Mouse (Mus musculus) liver, embryonic 13.5 days (tissue): ENCODE measurements at regions not wholly inside any gene's neighbourhood (a gene's known extent, or its start where the extent isn't known, plus 50 kb on each side); places are given as distances from the start of the nearest gene placed in this dataset.

Source experiments
- ATAC-seq: fragments of 200-750 bp; cut with Nextera tagmentation; 2 replicates; pipeline ENCODE4 v1.8.0; 2017; ENCODE audit warnings: low read depth, mild to moderate bottlenecking, moderate number of reproducible peaks, moderate library complexity
- DNase-seq: peaks from one replicate; pipeline ENCODE4 v3.0.0; 2022
- H3K27ac ChIP-seq: fragments of 300-500 bp; sonication (generic); 2 replicates; pipeline ENCODE4 v1.5.1; 2015; ENCODE audit warnings: moderate library complexity, mild to moderate bottlenecking, inconsistent platforms
- H3K27me3 ChIP-seq: fragments of 300-500 bp; sonication (generic); 2 replicates; pipeline ENCODE4 v1.6.1; 2015; ENCODE audit warnings: mild to moderate bottlenecking, inconsistent platforms
- H3K36me3 ChIP-seq: fragments of 300-500 bp; sonication (generic); 2 replicates; pipeline ENCODE4 v1.6.1; 2015; ENCODE audit warnings: mild to moderate bottlenecking, inconsistent platforms
- H3K4me1 ChIP-seq: fragments of 300-500 bp; sonication (generic); replicated peaks from 2 replicates; pipeline ENCODE4 v1.6.1; 2015; ENCODE audit warnings: inconsistent platforms
- H3K4me2 ChIP-seq: fragments of 300-500 bp; sonication (generic); 2 replicates; pipeline ENCODE4 v1.6.1; 2015; ENCODE audit warnings: inconsistent platforms, mild to moderate bottlenecking, moderate library complexity
- H3K4me3 ChIP-seq: fragments of 300-500 bp; sonication (generic); replicated peaks from 2 replicates; pipeline ENCODE4 v1.5.1; 2015; ENCODE audit warnings: mild to moderate bottlenecking, inconsistent platforms
- H3K9ac ChIP-seq: fragments of 300-500 bp; sonication (generic); 2 replicates; pipeline ENCODE4 v1.6.1; 2015; ENCODE audit warnings: mild to moderate bottlenecking, inconsistent platforms
- H3K9me3 ChIP-seq: fragments of 300-500 bp; sonication (generic); replicated peaks from 2 replicates; pipeline ENCODE4 v1.6.1; 2016; ENCODE audit warnings: inconsistent platforms
- WGBS: fragments of 180-500 bp; shearing (Covaris S2); methylation state at CpG from one replicate; pipeline ENCODE4 v1.1.7; 2015; ENCODE audit not compliant: insufficient replicate concordance; 5-methylcytosine and 5-hydroxymethylcytosine counted together

DNA sequence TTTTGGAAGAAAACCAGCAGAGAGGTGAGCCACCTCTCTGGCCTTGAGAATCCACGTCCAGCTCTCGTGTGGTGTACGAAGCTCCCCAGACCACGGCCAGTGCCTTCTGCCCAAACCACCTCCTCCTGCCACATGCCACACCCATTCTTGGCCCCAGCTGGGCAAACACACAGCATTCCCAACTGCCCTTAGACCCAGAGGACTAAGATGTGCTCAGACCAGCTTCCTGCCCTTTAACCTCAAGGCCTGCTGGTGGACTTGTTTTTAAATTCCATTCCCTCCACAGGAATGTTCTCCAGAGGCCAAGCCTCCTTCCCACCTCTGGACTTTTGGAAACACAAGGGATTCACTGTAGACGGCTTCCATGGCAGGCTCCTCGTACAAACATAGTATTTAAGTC is 82.5 kb upstream of the Tle3 start:
- H3K27me3 ChIP-seq, result peaks cover 18% of the 10 kb centered on the region; the same call in 1 of the 2 replicates
- no peaks in the 10 kb centered on the region for H3K36me3 ChIP-seq
- no peak overlapping the region for H3K4me3 ChIP-seq
- no peak overlapping the region for H3K27ac ChIP-seq
- 56% methylated on average over 6 of the region's 6 CpGs for WGBS
- no peaks in the 10 kb centered on the region for H3K4me1 ChIP-seq
- H3K9me3 ChIP-seq, result no peaks in the 10 kb centered on the region
- no peak for DNase-seq
- no peak overlapping the region for H3K9ac ChIP-seq
- no peak for ATAC-seq
- H3K4me2 ChIP-seq, result no peak overlapping the region

DNA sequence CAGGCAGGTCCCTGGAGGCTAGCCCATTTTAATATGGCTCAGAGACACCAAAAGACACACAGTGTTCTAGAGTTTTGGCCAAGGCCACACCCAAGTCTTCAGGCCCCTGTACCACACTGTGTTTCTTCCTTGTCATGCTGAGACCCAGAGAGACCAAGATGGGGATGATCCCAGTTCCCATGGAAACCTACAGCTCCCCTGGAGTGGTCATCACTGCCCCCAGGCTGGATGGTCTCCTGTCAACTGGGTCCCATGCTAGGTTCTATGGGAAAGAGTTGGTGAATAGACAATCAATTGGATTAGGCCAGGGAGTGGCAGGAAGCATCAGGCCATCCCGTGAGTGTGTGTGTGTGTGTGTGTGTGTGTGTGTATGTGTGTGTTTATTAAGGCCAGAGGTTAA is 80.5 kb upstream of the Tle3 start:
- Histone ChIP-seq H3K9ac (no peak overlapping the region), H3K4me2 (no peak overlapping the region), H3K4me1 (0 out of 2 replicates have a peak, but pooled peaks cover under 1% of the 10 kb centered on the region), H3K36me3 (no peaks in the 10 kb centered on the region), H3K27ac (no peak overlapping the region), H3K9me3 (no peaks in the 10 kb centered on the region), H3K27me3 (peaks cover 21% of the 10 kb centered on the region; the same call in 1 of the 2 replicates), H3K4me3 (no peak overlapping the region)
- no peak for ATAC-seq
- 60% methylated on average over 1 of the region's 1 CpGs for WGBS
- no peak for DNase-seq

DNA sequence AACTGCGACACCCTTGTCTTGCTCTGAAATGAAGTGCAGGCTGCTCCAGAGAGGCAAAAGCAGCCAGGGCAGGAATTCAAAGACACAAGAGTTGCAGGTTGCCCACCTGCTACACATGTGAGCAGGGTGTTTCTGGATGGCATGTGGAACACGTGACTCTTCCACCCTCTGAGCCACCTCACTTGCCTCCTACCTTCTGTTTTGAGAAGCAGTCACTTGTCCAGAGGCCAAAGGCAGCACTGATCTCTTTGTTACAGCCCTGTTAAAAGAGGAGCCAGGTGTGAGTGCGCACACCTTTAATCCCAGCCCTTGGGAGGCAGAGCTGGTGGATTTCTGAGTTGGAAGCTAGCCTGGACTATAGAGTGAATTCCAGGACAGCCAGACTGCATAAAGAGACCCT is 79.7 kb upstream of the Tle3 start:
- no peak overlapping the region for H3K9ac ChIP-seq
- 0 out of 2 replicates have a peak, but pooled peaks cover 3% of the 10 kb centered on the region for H3K4me1 ChIP-seq
- H3K27ac ChIP-seq, result no peak overlapping the region
- DNase-seq, result no peak
- H3K36me3 ChIP-seq, result no peaks in the 10 kb centered on the region
- no peak overlapping the region for H3K4me3 ChIP-seq
- H3K4me2 ChIP-seq, result no peak overlapping the region
- H3K9me3 ChIP-seq, result no peaks in the 10 kb centered on the region
- no peak for ATAC-seq
- WGBS, result 69% methylated on average over 3 of the region's 3 CpGs
- peaks cover 21% of the 10 kb centered on the region; the same call in 1 of the 2 replicates for H3K27me3 ChIP-seq

DNA sequence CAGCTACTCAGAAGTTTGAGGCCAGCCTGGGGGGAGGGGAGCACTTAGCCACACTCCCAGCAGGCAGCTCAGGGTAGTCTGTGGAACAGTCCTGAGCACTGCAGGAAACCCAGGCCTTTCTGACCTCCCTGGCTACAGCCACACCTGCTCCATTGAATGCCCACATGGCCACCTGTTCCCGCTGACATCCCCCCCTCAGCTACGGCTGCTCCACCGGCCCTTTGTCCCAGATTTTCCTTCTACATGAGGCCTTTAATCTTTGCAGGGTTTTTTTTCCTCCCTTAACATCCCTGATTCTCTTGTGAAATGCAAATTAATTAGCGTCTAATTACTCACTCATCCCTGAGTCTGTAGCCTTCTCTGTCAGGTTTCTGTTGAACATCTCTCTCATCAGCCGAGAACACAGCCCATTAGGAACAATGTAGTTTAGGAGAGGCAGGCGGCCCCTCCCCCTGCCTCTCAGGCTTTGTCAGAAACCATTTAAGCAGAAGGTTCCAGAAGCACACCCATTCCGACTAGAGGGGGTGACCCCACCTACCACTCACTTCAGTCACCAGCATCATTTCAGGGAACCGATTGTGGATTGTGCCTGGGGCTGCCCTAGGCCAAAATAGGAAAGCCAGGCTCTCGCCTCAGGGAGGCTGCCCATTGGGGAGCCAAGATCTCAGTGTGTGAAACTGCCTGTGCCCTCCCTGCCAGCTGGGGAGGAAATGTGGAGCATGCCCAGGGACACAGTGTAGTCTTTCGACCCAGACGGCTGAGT is 78.8 kb upstream of the Tle3 start:
- no peak overlapping the region for H3K9ac ChIP-seq
- WGBS, result 55% methylated on average over 11 of the region's 11 CpGs
- ATAC-seq (no peak), DNase-seq (no peak)
- 0 out of 2 replicates have a peak, but pooled peaks cover 3% of the 10 kb centered on the region for H3K4me1 ChIP-seq
- H3K27me3 ChIP-seq, result peaks cover 21% of the 10 kb centered on the region; the same call in 1 of the 2 replicates
- no peak overlapping the region for H3K27ac ChIP-seq
- no peaks in the 10 kb centered on the region for H3K9me3 ChIP-seq
- no peak overlapping the region for H3K4me2 ChIP-seq
- H3K36me3 ChIP-seq, result no peaks in the 10 kb centered on the region
- H3K4me3 ChIP-seq, result no peak overlapping the region

DNA sequence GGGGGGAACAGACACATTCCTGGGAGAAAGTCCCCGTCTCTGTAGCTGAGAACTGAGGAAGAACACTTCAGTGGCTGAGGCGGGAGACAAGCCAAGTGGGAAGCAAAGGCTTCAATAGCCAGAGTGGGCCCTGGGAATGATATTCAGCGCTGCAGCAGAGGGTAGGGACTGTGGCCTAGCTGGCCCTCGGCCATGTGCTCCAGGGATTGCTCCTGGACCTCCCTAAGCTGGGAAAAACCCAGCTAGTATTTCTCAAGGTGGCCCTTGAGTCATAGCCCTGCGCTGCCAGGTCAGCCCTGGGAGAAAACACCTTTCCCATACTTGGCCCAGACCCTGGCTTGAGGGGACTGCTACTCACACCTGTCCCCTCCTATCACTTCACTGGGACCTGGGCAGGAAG is 77.2 kb upstream of the Tle3 start:
- H3K27me3 ChIP-seq, result peaks cover 18% of the 10 kb centered on the region; the same call in 1 of the 2 replicates
- ATAC-seq, result no peak
- 56% methylated on average over 5 of the region's 5 CpGs for WGBS
- no peak overlapping the region for H3K4me3 ChIP-seq
- no peak for DNase-seq
- H3K4me1 ChIP-seq, result peaks cover 18% of the 10 kb centered on the region
- H3K9ac ChIP-seq, result no peak overlapping the region
- H3K36me3 ChIP-seq, result no peaks in the 10 kb centered on the region
- H3K9me3 ChIP-seq, result no peaks in the 10 kb centered on the region
- no peak overlapping the region for H3K4me2 ChIP-seq
- H3K27ac ChIP-seq, result no peak overlapping the region

DNA sequence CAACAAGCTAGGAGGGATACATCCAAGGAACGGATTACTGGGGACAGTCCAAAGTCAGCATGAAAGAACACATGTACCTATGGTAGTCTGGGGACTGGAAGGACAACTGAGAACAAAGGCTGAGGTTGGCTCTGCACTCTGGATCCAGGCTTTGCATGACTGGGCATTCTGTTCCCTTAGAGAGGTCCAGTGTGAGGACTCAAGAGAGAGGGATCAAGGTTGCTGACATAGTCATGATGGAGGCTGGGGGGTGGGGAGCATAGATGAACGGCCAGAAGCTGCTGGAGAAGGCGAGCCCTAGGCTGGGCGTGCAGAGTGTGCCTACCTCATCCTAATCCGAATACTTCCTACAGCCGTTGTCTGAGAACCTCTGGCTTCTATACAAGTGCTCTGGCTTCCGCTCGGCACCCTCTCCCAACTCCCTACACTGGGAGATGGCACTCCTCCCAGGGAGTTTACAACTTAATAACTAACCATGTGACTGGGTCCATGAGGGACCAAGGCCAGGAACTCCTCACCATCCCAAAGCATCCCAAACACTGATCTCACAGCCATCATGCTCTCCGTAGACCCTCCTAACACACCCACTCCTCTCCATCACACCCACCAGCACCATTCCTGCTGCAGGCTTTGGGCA is 75.7 kb upstream of the Tle3 start:
- no peak overlapping the region for H3K27ac ChIP-seq
- 67% methylated on average over 9 of the region's 9 CpGs for WGBS
- DNase-seq (no peak), ATAC-seq (no peak)
- no peaks in the 10 kb centered on the region for H3K9me3 ChIP-seq
- peaks cover 25% of the 10 kb centered on the region for H3K4me1 ChIP-seq
- H3K4me2 ChIP-seq, result no peak overlapping the region
- no peak overlapping the region for H3K9ac ChIP-seq
- peaks cover 21% of the 10 kb centered on the region; the same call in 1 of the 2 replicates for H3K27me3 ChIP-seq
- no peaks in the 10 kb centered on the region for H3K36me3 ChIP-seq
- no peak overlapping the region for H3K4me3 ChIP-seq

DNA sequence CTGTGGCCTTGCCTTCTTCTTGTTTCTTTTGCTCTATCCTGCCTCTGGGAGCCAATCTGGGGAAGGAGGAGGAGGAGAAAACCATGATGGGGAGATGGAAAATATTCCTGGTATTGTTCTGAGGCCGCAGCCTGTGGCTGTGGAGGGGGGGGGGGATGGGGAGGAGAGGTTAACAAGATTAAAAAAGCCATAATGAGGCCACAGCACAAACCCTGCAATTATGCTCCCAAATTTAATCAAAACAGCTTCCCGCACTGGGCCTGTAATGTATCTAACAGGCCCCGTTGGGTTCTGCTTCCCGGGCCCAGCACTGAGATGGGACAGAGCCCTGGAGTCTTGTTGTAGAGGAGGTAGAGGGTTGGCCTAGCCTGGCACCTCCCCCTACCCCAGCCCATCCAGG is 74.8 kb upstream of the Tle3 start:
- peaks cover 16% of the 10 kb centered on the region; the same call in 1 of the 2 replicates for H3K27me3 ChIP-seq
- no peaks in the 10 kb centered on the region for H3K36me3 ChIP-seq
- DNase-seq, result no peak
- H3K4me1 ChIP-seq, result peaks cover 25% of the 10 kb centered on the region
- no peak overlapping the region for H3K27ac ChIP-seq
- H3K4me2 ChIP-seq, result no peak overlapping the region
- no peak overlapping the region for H3K9ac ChIP-seq
- H3K4me3 ChIP-seq, result no peak overlapping the region
- no peak for ATAC-seq
- no peaks in the 10 kb centered on the region for H3K9me3 ChIP-seq
- 65% methylated on average over 4 of the region's 4 CpGs for WGBS

DNA sequence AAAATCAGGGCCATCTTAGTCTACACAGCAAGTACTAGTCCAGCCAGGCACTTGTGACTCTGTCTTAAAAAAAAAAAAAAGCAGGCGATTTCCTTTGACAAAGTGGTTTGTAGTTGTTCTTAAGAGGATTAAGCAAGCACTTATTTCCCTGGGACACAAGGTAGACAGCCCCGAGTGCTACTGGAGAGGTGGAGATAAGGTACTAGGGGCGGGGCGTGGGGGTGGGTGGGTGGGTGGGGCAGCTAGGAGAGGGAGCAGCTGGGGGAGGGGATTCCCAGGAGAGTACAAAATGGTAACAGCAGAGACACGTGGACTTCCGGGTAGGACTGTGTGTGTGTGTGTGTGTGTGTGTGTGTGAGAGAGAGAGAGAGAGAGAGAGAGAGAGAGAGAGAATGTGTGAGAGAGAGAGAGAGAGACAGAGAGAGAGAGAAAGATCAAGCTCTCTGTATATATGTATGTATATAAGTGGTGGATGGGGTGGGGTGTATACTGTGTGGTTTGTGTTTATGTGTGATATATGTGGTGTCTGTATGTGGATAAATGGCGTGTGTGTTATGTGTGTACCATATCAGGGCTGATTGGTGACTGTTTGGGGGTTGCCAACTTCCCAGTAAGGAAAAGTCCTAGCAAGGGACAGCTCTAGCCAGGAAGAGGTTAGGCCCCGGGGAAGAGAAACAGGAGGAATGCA is 72.1 kb upstream of the Tle3 start:
- ATAC-seq (peak; percentile 89), DNase-seq (peak; percentile 32)
- Histone ChIP-seq H3K36me3 (no peaks in the 10 kb centered on the region), H3K27me3 (peaks cover 8% of the 10 kb centered on the region; the same call in 1 of the 2 replicates), H3K4me3 (0 out of 2 replicates have a peak overlapping the region, but pooled peaks have one; percentile 8), H3K4me2 (peak overlapping the region; percentile 35), H3K9me3 (no peaks in the 10 kb centered on the region), H3K4me1 (peaks cover 25% of the 10 kb centered on the region), H3K9ac (no peak overlapping the region), H3K27ac (0 out of 2 replicates have a peak overlapping the region, but pooled peaks have one; percentile 32)
- 21% methylated on average over 8 of the region's 8 CpGs for whole genome bisulfite sequencing

DNA sequence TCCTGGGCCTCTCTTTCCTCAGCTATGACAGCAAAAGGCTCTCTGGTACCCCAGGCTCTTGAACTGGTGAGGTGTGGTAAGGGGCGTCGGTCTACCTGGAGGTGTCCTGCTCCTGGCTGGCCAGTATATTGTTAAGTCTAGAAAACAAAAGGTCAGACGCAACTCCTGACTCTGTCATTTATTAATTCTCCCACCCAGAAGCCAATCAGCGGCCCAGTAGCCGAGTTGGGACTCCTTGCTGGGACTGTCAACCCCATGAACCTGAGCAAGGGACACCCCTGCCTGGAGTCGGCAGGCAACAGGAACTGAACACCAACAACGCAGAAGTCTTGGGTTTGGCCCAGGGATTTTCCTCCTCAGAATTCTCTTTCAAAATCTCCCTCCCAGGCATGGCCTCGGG is 71.1 kb upstream of the Tle3 start:
- DNase-seq (no peak), ATAC-seq (no peak)
- Histone ChIP-seq H3K9ac (no peak overlapping the region), H3K4me2 (no peak overlapping the region), H3K36me3 (no peaks in the 10 kb centered on the region), H3K4me3 (no peak overlapping the region), H3K27me3 (peaks cover 13% of the 10 kb centered on the region), H3K4me1 (peaks cover 25% of the 10 kb centered on the region), H3K27ac (no peak overlapping the region), H3K9me3 (no peaks in the 10 kb centered on the region)
- WGBS, result 74% methylated on average over 8 of the region's 8 CpGs

DNA sequence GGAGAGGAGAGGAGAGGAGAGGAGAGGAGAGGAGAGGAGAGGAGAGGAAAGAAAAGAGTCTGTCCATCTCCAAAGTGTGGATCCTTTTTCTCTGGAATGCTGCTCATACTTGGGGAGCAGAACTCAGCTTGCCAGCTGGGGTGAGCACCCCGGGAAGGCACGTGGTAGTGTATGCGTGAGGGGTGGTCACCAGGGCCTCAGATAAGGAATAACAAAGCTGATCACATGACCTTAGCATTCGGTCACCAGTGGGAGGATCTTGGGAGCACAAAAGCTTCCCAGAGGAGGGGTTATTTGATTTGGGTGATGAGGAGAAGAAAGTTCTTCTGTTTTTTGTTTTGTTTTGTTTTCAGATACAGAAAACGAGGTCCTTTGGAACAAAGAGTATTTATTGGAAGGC is 69.4 kb upstream of the Tle3 start:
- peaks cover 29% of the 10 kb centered on the region for H3K27me3 ChIP-seq
- H3K4me2 ChIP-seq, result no peak overlapping the region
- WGBS, result 14% methylated on average over 5 of the region's 5 CpGs
- DNase-seq (no peak), ATAC-seq (no peak)
- H3K9me3 ChIP-seq, result no peaks in the 10 kb centered on the region
- H3K9ac ChIP-seq, result no peak overlapping the region
- no peaks in the 10 kb centered on the region for H3K36me3 ChIP-seq
- H3K4me1 ChIP-seq, result peaks cover 22% of the 10 kb centered on the region
- no peak overlapping the region for H3K4me3 ChIP-seq
- no peak overlapping the region for H3K27ac ChIP-seq

DNA sequence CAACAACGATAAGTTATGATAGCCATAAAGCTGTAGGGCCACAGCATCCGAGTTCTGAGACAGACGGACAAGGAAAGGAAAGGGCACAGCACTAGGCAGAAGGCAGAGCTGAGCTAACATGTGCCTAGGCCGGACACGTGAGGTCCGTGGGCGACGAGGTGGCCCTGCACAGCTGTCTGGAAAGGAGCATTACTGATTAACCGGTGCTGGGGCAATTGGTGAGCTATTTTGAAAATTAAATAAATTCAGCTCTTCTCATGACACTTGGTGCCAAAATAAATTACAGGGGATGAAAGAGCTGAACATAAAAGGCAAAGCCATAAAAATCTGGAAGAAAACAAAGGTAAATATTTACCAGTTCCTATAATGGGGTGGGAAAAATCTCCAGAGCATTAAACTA is 65.9 kb upstream of the Tle3 start:
- H3K4me2 ChIP-seq, result no peak overlapping the region
- peaks cover 21% of the 10 kb centered on the region for H3K4me1 ChIP-seq
- H3K36me3 ChIP-seq, result no peaks in the 10 kb centered on the region
- ATAC-seq (no peak), DNase-seq (no peak)
- H3K27me3 ChIP-seq, result peaks cover 38% of the 10 kb centered on the region
- WGBS, result 71% methylated on average over 9 of the region's 9 CpGs
- no peak overlapping the region for H3K27ac ChIP-seq
- H3K9ac ChIP-seq, result no peak overlapping the region
- H3K9me3 ChIP-seq, result no peaks in the 10 kb centered on the region
- H3K4me3 ChIP-seq, result no peak overlapping the region
